Mouse (Mus musculus) CH12.LX (cell line): ENCODE results near the gene Hbs1l. TPM values are rescaled to one million over a fixed set of nuclear protein-coding genes. Genes with fewer than 3 reads are reported as not detected.
A peak's percentile ranks its signal among the peaks of the same experiment; 100 is the strongest.

Source experiments
- DNase-seq: peaks from one replicate; pipeline ENCODE4 v3.0.0-alpha.2; 2013; ENCODE audit errors: extremely low read depth
- H3K27ac ChIP-seq: 2 replicates; pipeline ENCODE4 v1.5.1; 2012; ENCODE audit warnings: low read depth, mild to moderate bottlenecking, control low read depth, moderate library complexity; ENCODE audit not compliant: insufficient read depth
- H3K27me3 ChIP-seq: replicated peaks from 2 replicates; pipeline ENCODE3; 2012; ENCODE audit warnings: inconsistent platforms
- H3K36me3 ChIP-seq, 2 experiments: replicated peaks in 1 of 2; 2 replicates each; pipeline versions ENCODE3 to v1.6.1; 2012; ENCODE audit warnings: inconsistent platforms in 1 of 2, low read length in 1 of 2, mild to moderate bottlenecking in 1 of 2, mixed read lengths in 1 of 2, moderate library complexity in 1 of 2; ENCODE audit not compliant: control insufficient read depth in 1 of 2, insufficient read depth in 1 of 2
- H3K4me1 ChIP-seq, 2 experiments: 2 replicates each; pipeline ENCODE4 v1.6.1; 2012; ENCODE audit warnings: inconsistent platforms in 1 of 2, moderate library complexity in 1 of 2; ENCODE audit not compliant: insufficient read depth in 2 of 2, control insufficient read depth in 1 of 2
- H3K4me2 ChIP-seq: 2 replicates; pipeline ENCODE4 v1.6.1; 2012; ENCODE audit warnings: low read depth, mild to moderate bottlenecking, control low read depth; ENCODE audit not compliant: poor library complexity, insufficient read depth, severe bottlenecking
- H3K4me3 ChIP-seq, 3 experiments: fragments of 150-350 bp in 1 of 3; sonication (generic) in 1 of 3; replicated peaks in 1 of 3; 2 replicates each; pipeline versions ENCODE3 to v1.5.1; 2011 to 2012; ENCODE audit warnings: low read depth in 2 of 3, low read length in 2 of 3, mild to moderate bottlenecking in 2 of 3, moderate library complexity in 2 of 3, control low read depth in 1 of 3, improper control_type of control experiment in 1 of 3, inconsistent platforms in 1 of 3, mixed read lengths in 1 of 3; ENCODE audit not compliant: poor library complexity in 1 of 3
- H3K79me2 ChIP-seq: replicated peaks from 2 replicates; pipeline ENCODE4 v1.6.1; 2012; ENCODE audit warnings: mild to moderate bottlenecking, moderate library complexity; ENCODE audit not compliant: control insufficient read depth, poor library complexity, insufficient read depth, severe bottlenecking; ENCODE audit errors: extremely low read depth
- H3K9ac ChIP-seq: 2 replicates; pipeline ENCODE4 v1.6.1; 2012; ENCODE audit warnings: low read depth, mild to moderate bottlenecking, control low read depth, moderate library complexity; ENCODE audit not compliant: insufficient read depth
- H3K9me3 ChIP-seq: replicated peaks from 2 replicates; pipeline ENCODE3; 2012; ENCODE audit warnings: low read length, inconsistent platforms, mixed read lengths
- BHLHE40 ChIP-seq: IDR thresholded peaks from 2 replicates; pipeline ENCODE4 v1.6.1; 2011; ENCODE audit warnings: mild to moderate bottlenecking, low read depth, low read length, improper control_type of control experiment
- CHD1 ChIP-seq: IDR thresholded peaks from 2 replicates; pipeline ENCODE4 v1.6.1; 2012; ENCODE audit warnings: low read depth, low read length, improper control_type of control experiment, inconsistent platforms
- CHD2 ChIP-seq: IDR thresholded peaks from 2 replicates; pipeline ENCODE4 v1.6.1; 2011; ENCODE audit warnings: low read length, improper control_type of control experiment
- E2F4 ChIP-seq: IDR thresholded peaks from 2 replicates; pipeline ENCODE4 v1.6.1; 2011; ENCODE audit warnings: low read depth, low read length, improper control_type of control experiment; ENCODE audit not compliant: insufficient replicate concordance
- ELF1 ChIP-seq: IDR thresholded peaks from 2 replicates; pipeline ENCODE4 v1.6.1; 2014; ENCODE audit warnings: low read depth, mild to moderate bottlenecking, inconsistent platforms, low read length, improper control_type of control experiment
- ETS1 ChIP-seq: conservative IDR thresholded peaks from 2 replicates; pipeline ENCODE4 v1.6.1; 2012; ENCODE audit warnings: low read depth, mild to moderate bottlenecking, inconsistent platforms, low read length, improper control_type of control experiment, moderate library complexity
- HCFC1 ChIP-seq: IDR thresholded peaks from 2 replicates; pipeline ENCODE4 v1.6.1; 2012; ENCODE audit warnings: low read depth, mild to moderate bottlenecking, inconsistent platforms, low read length, improper control_type of control experiment
- IRF4 ChIP-seq: IDR thresholded peaks from 2 replicates; pipeline ENCODE4 v1.6.1; 2014; ENCODE audit warnings: low read depth, mild to moderate bottlenecking, inconsistent platforms, low read length, improper control_type of control experiment
- JUN ChIP-seq: IDR thresholded peaks from 2 replicates; pipeline ENCODE4 v1.6.1; 2011; ENCODE audit warnings: low read depth, mild to moderate bottlenecking, low read length, improper control_type of control experiment, moderate library complexity; ENCODE audit not compliant: insufficient read depth
- JUND ChIP-seq: conservative IDR thresholded peaks from 2 replicates; pipeline ENCODE4 v1.6.1; 2011; ENCODE audit warnings: low read depth, low read length, improper control_type of control experiment
- MAFK ChIP-seq: IDR thresholded peaks from 2 replicates; pipeline ENCODE4 v1.6.1; 2011; ENCODE audit warnings: low read length, improper control_type of control experiment; ENCODE audit not compliant: insufficient replicate concordance
- MAX ChIP-seq: IDR thresholded peaks from 2 replicates; pipeline ENCODE4 v1.6.1; 2011; ENCODE audit warnings: low read length, improper control_type of control experiment
- MAZ ChIP-seq: IDR thresholded peaks from 2 replicates; pipeline ENCODE4 v1.6.1; 2012; ENCODE audit warnings: low read depth, mild to moderate bottlenecking, inconsistent platforms, low read length, improper control_type of control experiment, moderate library complexity
- MEF2A ChIP-seq: IDR thresholded peaks from 2 replicates; pipeline ENCODE4 v1.6.1; 2014; ENCODE audit warnings: low read depth, mild to moderate bottlenecking, inconsistent platforms, low read length, improper control_type of control experiment, borderline replicate concordance
- MXI1 ChIP-seq: IDR thresholded peaks from 2 replicates; pipeline ENCODE4 v1.6.1; 2011; ENCODE audit warnings: mild to moderate bottlenecking, low read depth, low read length, improper control_type of control experiment
- NELFE ChIP-seq: IDR thresholded peaks from 2 replicates; pipeline ENCODE4 v1.6.1; 2011; ENCODE audit warnings: low read depth, low read length, improper control_type of control experiment
- NRF1 ChIP-seq: IDR thresholded peaks from 2 replicates; pipeline ENCODE4 v1.6.1; 2014; ENCODE audit warnings: low read depth, mild to moderate bottlenecking, inconsistent platforms, low read length, improper control_type of control experiment, moderate library complexity
- PAX5 ChIP-seq: IDR thresholded peaks from 2 replicates; pipeline ENCODE4 v1.6.1; 2012; ENCODE audit warnings: low read length, inconsistent platforms, mixed read lengths
- POLR2A ChIP-seq: IDR thresholded peaks from 2 replicates; pipeline ENCODE4 v1.6.1; 2011; ENCODE audit warnings: low read depth, mild to moderate bottlenecking, improper control_type of control experiment, low read length
- RAD21 ChIP-seq: IDR thresholded peaks from 2 replicates; pipeline ENCODE4 v1.6.1; 2011; ENCODE audit warnings: low read depth, mild to moderate bottlenecking, low read length, improper control_type of control experiment, moderate library complexity
- SIN3A ChIP-seq: IDR thresholded peaks from 2 replicates; pipeline ENCODE4 v1.6.1; 2012; ENCODE audit warnings: low read length, improper control_type of control experiment, inconsistent platforms
- SMC3 ChIP-seq: IDR thresholded peaks from 2 replicates; pipeline ENCODE4 v1.6.1; 2011; ENCODE audit warnings: low read depth, low read length, improper control_type of control experiment
- TBP ChIP-seq: conservative IDR thresholded peaks from 2 replicates; pipeline ENCODE4 v1.6.1; 2011; ENCODE audit warnings: low read depth, low read length, improper control_type of control experiment
- TCF12 ChIP-seq: IDR thresholded peaks from 2 replicates; pipeline ENCODE4 v1.6.1; 2014; ENCODE audit warnings: low read depth, mild to moderate bottlenecking, inconsistent platforms, low read length, improper control_type of control experiment
- UBTF ChIP-seq: IDR thresholded peaks from 2 replicates; pipeline ENCODE4 v1.6.1; 2012; ENCODE audit warnings: low read depth, mild to moderate bottlenecking, inconsistent platforms, low read length, improper control_type of control experiment, moderate library complexity
- USF1 ChIP-seq: IDR thresholded peaks from 2 replicates; pipeline ENCODE4 v1.6.1; 2014; ENCODE audit warnings: low read depth, mild to moderate bottlenecking, inconsistent platforms, low read length, improper control_type of control experiment
- USF2 ChIP-seq: conservative IDR thresholded peaks from 2 replicates; pipeline ENCODE4 v1.6.1; 2011; ENCODE audit warnings: low read depth, low read length, improper control_type of control experiment
- ZC3H11A ChIP-seq: IDR thresholded peaks from 2 replicates; pipeline ENCODE4 v1.6.1; 2012; ENCODE audit warnings: low read depth, mild to moderate bottlenecking, inconsistent platforms, low read length, improper control_type of control experiment
- ZKSCAN1 ChIP-seq: IDR thresholded peaks from 2 replicates; pipeline ENCODE4 v1.6.1; 2012; ENCODE audit warnings: low read depth, inconsistent platforms, low read length, improper control_type of control experiment, borderline replicate concordance
- ZMIZ1 ChIP-seq: IDR thresholded peaks from 2 replicates; pipeline ENCODE4 v1.6.1; 2012; ENCODE audit warnings: low read depth, mild to moderate bottlenecking, inconsistent platforms, low read length, improper control_type of control experiment
- ZNF384 ChIP-seq: IDR thresholded peaks from 2 replicates; pipeline ENCODE4 v1.6.1; 2012; ENCODE audit warnings: low read depth, low read length, improper control_type of control experiment, inconsistent platforms
- dilution Hi-C: fragments of 300-500 bp; cut with MboI; formaldehyde crosslinking; loops from 2 replicates; pipeline ENCODE4 v1.14.3; 2020; ENCODE audit warnings: low sequenced_read_pairs; ENCODE audit not compliant: extremely low pct_unique_long_range_greater_than_20kb, extremely low pct_ligation_motif_present
- in situ Hi-C: fragments of 300-500 bp; cut with MboI; formaldehyde crosslinking; loops from 3 replicates; pipeline ENCODE4 v1.14.3; 2019; ENCODE audit warnings: low sequenced_read_pairs, low pct_ligation_motif_present, low pct_unique_long_range_greater_than_20kb, mixed read lengths
- polyA plus RNA-seq: library from polyadenylated mRNA; unstranded; fragments of >175 nt; gene quantifications from 2 replicates; pipeline ENCODE4 v1.2.1, GENCODE M21; 2012; ENCODE audit warnings: low read depth; ENCODE audit not compliant: insufficient read length
- total RNA-seq, 2 experiments: library from RNA; depleted of rRNA; stranded (reverse); fragments of 300-350 nt in 1 of 2; fragments of >200 nt in 1 of 2; gene quantifications; 2 replicates each; pipeline ENCODE4 v1.2.3; 2012 to 2014

The Hbs1l gene
- total and polyA plus RNA-seq, 3 experiments: 99.7 to 111 (median 111) TPM

DNA sequence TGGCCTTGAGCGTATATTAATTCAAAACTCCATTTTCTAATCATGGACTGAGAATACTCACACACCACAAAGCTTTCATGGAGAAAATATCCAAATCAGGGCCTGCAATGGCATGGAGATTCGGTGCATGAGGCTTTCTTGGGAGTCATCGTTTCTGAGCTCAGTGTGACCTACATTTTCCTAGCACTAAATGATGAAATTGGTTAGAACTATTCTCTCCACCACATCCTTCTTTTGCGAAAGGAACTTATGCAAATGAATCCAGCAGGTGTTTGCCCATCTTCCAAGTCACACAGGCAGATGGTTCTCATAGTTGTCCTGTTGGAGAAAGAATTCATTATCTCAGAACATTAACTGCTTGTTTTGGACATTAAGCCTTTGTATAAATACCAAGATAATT, 94.7 kb downstream of the Hbs1l start (continued):
- no peak for TF ChIP-seq HCFC1
- no peak for TF ChIP-seq E2F4
- TF ChIP-seq ZC3H11A: no peak
- TF ChIP-seq RAD21: no peak
- 0 out of 2 replicates have a peak, but pooled peaks have one; percentile 23 for TF ChIP-seq BHLHE40
- no peak for TF ChIP-seq SMC3
- TF ChIP-seq JUN: peak; percentile 38; the same call in 1 of the 2 replicates
- TF ChIP-seq USF2: no peak
- TF ChIP-seq CHD2: no peak
- peak; percentile 58; the same call in 1 of the 2 replicates for TF ChIP-seq ETS1
- TF ChIP-seq TBP: no peak
- no peak for TF ChIP-seq ELF1

DNA sequence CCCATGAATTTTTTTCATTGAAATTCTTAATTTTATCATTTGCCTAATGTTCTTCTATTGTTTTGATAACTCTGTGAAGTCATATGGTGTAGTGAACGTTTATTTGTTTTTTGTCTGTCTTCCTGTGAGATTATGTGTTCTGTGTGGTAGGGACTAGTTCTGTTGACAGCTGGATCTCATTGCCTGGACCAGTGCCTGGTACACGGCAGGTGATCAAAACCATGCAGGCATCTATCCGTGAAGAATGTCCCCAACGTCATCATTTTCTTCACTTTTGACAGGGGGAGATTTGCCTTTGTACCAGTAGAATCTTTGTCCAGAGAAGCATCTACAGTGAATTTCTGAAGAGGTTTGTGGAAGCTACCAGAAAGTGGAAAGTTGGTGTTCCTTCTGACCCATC, 95.5 kb downstream of the Hbs1l start:
- Histone ChIP-seq H3K36me3 (no peaks in the 10 kb centered on the region), H3K27ac (no peak overlapping the region), H3K79me2 (no peaks in the 10 kb centered on the region), H3K4me2 (no peak overlapping the region), H3K9ac (no peak overlapping the region), H3K4me1 (peaks cover 7 to 40% of the 10 kb centered on the region in 2 experiments), H3K9me3 (no peaks in the 10 kb centered on the region), H3K4me3 (no peak overlapping the region), H3K27me3 (peaks cover 1% of the 10 kb centered on the region)
- no peak for DNase-seq
- in situ Hi-C loops (loop anchor here (10.0 to 25.0 kb wide), 2 partner anchors 54 to 221 kb away; no protein-coding TSS in a partner anchor), dilution Hi-C loops (no loop called here)
- TF ChIP-seq JUND: no peak
- TF ChIP-seq TCF12: no peak
- no peak for TF ChIP-seq USF1
- no peak for TF ChIP-seq MAZ
- no peak for TF ChIP-seq SMC3
- no peak for TF ChIP-seq NELFE
- TF ChIP-seq MXI1: no peak
- no peak for TF ChIP-seq RAD21
- no peak for TF ChIP-seq PAX5

DNA sequence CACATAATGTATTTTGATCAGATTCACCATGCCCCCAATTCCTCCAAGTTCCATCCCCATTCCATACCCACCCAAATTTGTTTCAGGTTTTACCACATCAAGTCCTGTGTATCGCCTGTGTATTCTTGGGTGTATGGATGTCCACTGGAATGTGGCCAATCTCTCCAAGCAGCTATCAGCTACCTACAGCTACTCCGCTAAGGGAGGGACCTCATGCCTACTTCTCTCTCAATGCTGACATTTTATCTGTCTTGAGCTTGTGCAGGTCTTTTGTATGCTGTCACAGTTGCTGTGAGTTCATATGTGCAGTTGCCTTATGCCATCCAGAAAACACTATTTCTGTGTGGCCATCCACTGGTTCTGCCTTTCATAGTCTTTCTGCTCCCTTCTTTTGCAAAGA, 97.6 kb downstream of the Hbs1l start:
- peaks cover 7 to 40% of the 10 kb centered on the region in 2 experiments for H3K4me1 ChIP-seq
- TF ChIP-seq NELFE (no peak), ZKSCAN1 (no peak), TBP (no peak), RAD21 (no peak), SIN3A (no peak), IRF4 (no peak), JUND (no peak), MEF2A (no peak), ZNF384 (no peak), ZMIZ1 (no peak), ETS1 (no peak), UBTF (no peak), CHD1 (no peak), MAFK (no peak), POLR2A (no peak), ELF1 (no peak), JUN (no peak), USF2 (no peak), MAX (no peak), NRF1 (no peak)
- TF ChIP-seq, all 38 proteins: peak for 0
- no peaks in the 10 kb centered on the region for H3K79me2 ChIP-seq
- peaks cover 1% of the 10 kb centered on the region for H3K27me3 ChIP-seq
- no peak overlapping the region for H3K4me3 ChIP-seq
- H3K27ac ChIP-seq: no peak overlapping the region
- in situ Hi-C loops: loop anchor here (10.0 to 25.0 kb wide), 2 partner anchors 51 to 219 kb away; no protein-coding TSS in a partner anchor
- no peaks in the 10 kb centered on the region for H3K9me3 ChIP-seq
- H3K4me2 ChIP-seq: no peak overlapping the region
- dilution Hi-C loops: no loop called here
- no peak overlapping the region for H3K9ac ChIP-seq
- H3K36me3 ChIP-seq: no peaks in the 10 kb centered on the region
- no peak for DNase-seq
